ENCODE assay signal across 27 mouse cellular contexts in genomic region chr12:40984735-40985134, GRCm38 (mm10).
"Had no signal": no experiment of that assay in that cellular context is flagged by ENCODE, and none has a peak within 500 bp of the region (broad histone marks: within the 10 kb centered on the region; RNA-seq: fewer than 3 reads in every experiment).

No protein-coding gene starts in this region.

- H3K4me1 ChIP-seq: heart, embryonic 13.5 days; heart, embryonic 15.5 days; limb, embryonic 10.5 days; limb, embryonic 12.5 days; liver, embryonic 13.5 days; liver, embryonic 15.5 days had no signal

- H3K9ac ChIP-seq: heart, embryonic 13.5 days; heart, embryonic 15.5 days; hindbrain, embryonic 12.5 days; hindbrain, embryonic 14.5 days; limb, embryonic 12.5 days; liver, embryonic 13.5 days; liver, embryonic 15.5 days had no signal

- H3K4me2 ChIP-seq: heart, embryonic 11.5 days; heart, embryonic 13.5 days; heart, embryonic 15.5 days; hindbrain, embryonic 12.5 days; hindbrain, embryonic 14.5 days; limb, embryonic 12.5 days; liver, embryonic 11.5 days; liver, embryonic 13.5 days; liver, embryonic 15.5 days had no signal

- DNase-seq: gastrocnemius, adult 2 months; gastrocnemius, postnatal 10 days; gastrocnemius, postnatal 25 days; heart, adult 2 months; heart, postnatal 14 days; heart, postnatal 36 days; kidney, adult 11 months; kidney, adult 2 months; kidney, adult 9 months; kidney, postnatal 10 days; kidney, postnatal 25 days; kidney, postnatal 4 days; liver; liver, embryonic 13.5 days had no signal

- H3K27ac ChIP-seq: gastrocnemius, adult 2 months; heart, adult 2 months; heart, embryonic 13.5 days; heart, embryonic 15.5 days; hindbrain, embryonic 12.5 days; hindbrain, embryonic 14.5 days; layer of hippocampus, adult 2 months; left cerebral cortex, adult 2 months; limb, embryonic 10.5 days; limb, embryonic 12.5 days; liver, embryonic 13.5 days; liver, embryonic 15.5 days had no signal

- H3K36me3 ChIP-seq: heart, embryonic 13.5 days; heart, embryonic 15.5 days; hindbrain, embryonic 12.5 days; limb, embryonic 10.5 days; limb, embryonic 12.5 days; liver, embryonic 13.5 days; liver, embryonic 15.5 days had no signal

- H3K9me3 ChIP-seq: heart, embryonic 13.5 days; heart, embryonic 15.5 days; hindbrain, embryonic 12.5 days; limb, embryonic 10.5 days; limb, embryonic 12.5 days; liver, embryonic 13.5 days; liver, embryonic 15.5 days had no signal

- H3K27me3 ChIP-seq: heart, embryonic 13.5 days; heart, embryonic 15.5 days; hindbrain, embryonic 12.5 days; limb, embryonic 12.5 days; liver, embryonic 13.5 days had no signal

- ATAC-seq: hindbrain, embryonic 16.5 days; intestine, embryonic 16.5 days had no signal

- H3K4me3 ChIP-seq: gastrocnemius, adult 2 months; heart, adult 2 months; heart, embryonic 13.5 days; heart, embryonic 15.5 days; hindbrain, embryonic 12.5 days; layer of hippocampus, adult 2 months; left cerebral cortex, adult 2 months; limb, embryonic 10.5 days; limb, embryonic 12.5 days; liver, embryonic 13.5 days; liver, embryonic 15.5 days had no signal
